Mouse (Mus musculus): Measurements from ENCODE around the gene Gm21209. TPM values are rescaled to one million over a fixed set of nuclear protein-coding genes. Genes with fewer than 3 reads are reported as not detected.

Gm21209 gene
- not detected for total RNA-seq (2023)

GRCm38 (mm10) chrY:49570856-49571255 is at the start of gene Gm21209:
Gene Gm21209, plus strand, starts transcription at chrY:49571156.

